Mouse (Mus musculus): ENCODE results near the gene Grip1.
A peak's percentile ranks its signal among the peaks of the same experiment; 100 is the strongest.

Grip1 gene

GRCm38 (mm10) chr10:119573134-119573533 is 119.5 kb downstream of the Grip1 start:
- DNase-seq (ENCODE audit: low spot score in 2 of 2), result no peak

GRCm38 (mm10) chr10:119575780-119576179 is 122.2 kb downstream of the Grip1 start:
- DNase-seq (ENCODE audit: low spot score in 2 of 2), result no peak

GRCm38 (mm10) chr10:119580024-119580423 is 126.4 kb downstream of the Grip1 start:
- DNase-seq (ENCODE audit: low spot score in 2 of 2), result no peak

DNA sequence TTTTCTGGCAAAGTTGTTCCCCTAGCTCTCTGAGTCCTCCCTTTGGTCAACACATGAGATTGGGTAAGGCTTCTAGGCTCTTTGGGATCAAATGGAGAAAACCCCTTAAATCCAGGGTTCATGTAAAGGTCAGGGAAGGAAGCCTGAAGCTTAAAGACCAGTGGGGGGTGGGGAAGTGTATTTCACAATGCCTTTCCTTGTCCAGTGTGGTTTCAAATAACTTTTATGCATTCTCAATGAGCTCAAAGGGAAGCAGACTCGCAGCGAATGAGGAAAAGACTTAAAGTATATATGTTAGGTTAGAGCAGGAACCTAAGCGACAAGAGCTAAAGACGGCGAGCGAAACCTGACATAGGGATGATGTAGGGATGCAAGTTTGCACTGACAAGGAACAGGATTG is 131.0 kb downstream of the Grip1 start:
- no peak for DNase-seq (ENCODE audit: low spot score in 2 of 2)

- DNase-seq (ENCODE audit: low spot score in 2 of 2), result no peak
These were observed 133.3 kb downstream of the Grip1 start for GRCm38 (mm10) chr10:119586976-119587375.

GRCm38 (mm10) chr10:119596822-119597221 is 143.2 kb downstream of the Grip1 start:
- no peak for DNase-seq (ENCODE audit: low spot score in 2 of 2)

DNA sequence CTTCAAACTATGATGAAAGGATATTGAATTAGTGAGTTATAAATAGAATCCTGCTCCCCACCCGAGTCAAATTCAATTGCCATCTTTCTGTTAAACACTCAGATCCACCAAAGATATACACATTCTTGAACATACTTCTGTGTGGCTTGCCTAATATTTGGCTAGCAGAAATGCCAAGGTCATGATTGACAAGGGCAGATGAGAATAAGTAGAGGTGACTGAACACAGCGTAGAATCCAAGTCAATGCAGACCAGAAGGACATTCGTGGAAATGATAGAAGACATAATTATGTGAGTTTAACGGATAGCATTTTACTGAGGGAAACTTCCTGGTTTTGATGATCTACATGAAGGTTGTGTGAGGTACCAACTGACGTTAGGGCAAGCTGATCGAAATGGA is 153.9 kb downstream of the Grip1 start:
- DNase-seq (ENCODE audit: low spot score in 2 of 2), result no peak

- no peak for DNase-seq (ENCODE audit: low spot score in 2 of 2)
These were observed 155.4 kb downstream of the Grip1 start for GRCm38 (mm10) chr10:119608998-119609397.

DNA sequence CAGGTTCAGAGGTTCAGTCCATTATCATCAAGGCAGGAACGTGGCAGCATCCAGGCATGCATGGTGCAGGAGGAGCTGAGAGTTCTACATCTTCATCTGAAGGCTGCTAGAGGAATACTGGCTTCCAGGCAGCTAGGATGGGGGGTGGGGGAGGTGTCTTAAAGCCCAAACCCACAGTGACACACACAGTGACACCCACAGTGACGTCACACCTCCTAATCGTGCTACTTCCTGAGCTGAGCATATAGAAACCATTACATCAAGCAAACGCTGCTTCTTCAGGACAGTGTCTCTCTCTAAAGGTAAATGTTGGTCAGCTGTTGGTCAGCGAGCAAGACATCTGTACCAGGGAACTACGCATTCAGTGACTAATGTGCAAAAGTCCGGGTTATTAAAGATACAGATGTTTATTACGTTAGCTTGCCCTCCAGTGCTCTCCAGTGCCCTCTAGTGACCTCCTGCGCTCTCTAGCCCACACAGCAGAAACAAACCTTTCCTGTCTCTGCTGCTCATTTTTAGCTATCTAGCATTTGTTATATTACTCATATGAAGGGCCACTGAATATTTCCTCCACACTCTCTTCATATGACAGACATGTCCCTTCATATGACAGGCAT is 156.8 kb downstream of the Grip1 start:
- DNase-seq (ENCODE audit: low spot score in 2 of 2), result no peak

GRCm38 (mm10) chr10:119612034-119612433 is 158.4 kb downstream of the Grip1 start:
- DNase-seq (ENCODE audit: low spot score in 2 of 2), result no peak

- no peak for DNase-seq (ENCODE audit: low spot score in 2 of 2)
These were observed 161.1 kb downstream of the Grip1 start for GRCm38 (mm10) chr10:119614726-119615125.

- DNase-seq (ENCODE audit: low spot score in 2 of 2), result peak; percentile 36 to 51
These were observed 161.7 kb downstream of the Grip1 start for GRCm38 (mm10) chr10:119615240-119615885.

DNA sequence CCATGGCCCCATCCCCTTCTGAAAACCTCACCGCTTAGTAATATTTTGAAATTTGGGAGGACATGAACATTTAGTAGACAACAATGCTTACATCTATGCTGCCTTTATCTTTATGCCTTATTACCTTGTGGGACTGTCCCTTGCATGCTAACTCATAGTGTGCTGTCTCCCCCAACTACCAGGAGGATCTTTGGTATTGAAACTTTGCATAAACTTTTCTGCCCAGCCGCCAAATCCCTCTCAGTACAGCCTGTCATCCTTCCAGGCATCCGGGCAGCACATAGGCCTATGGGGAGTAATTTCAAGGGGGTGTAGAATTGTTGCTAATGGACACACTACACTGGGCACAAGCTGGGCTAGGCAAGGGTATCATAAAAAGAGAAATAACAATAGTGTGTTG is 162.4 kb downstream of the Grip1 start:
- no peak for DNase-seq (ENCODE audit: low spot score in 2 of 2)

- no peak for DNase-seq (ENCODE audit: low spot score in 2 of 2)
These were observed 175.0 kb downstream of the Grip1 start for GRCm38 (mm10) chr10:119628656-119629055.

GRCm38 (mm10) chr10:119630401-119630800 is 176.8 kb downstream of the Grip1 start:
- DNase-seq (ENCODE audit: low spot score in 2 of 2), result no peak

GRCm38 (mm10) chr10:119631966-119632365 is 178.3 kb downstream of the Grip1 start:
- DNase-seq (ENCODE audit: low spot score in 2 of 2), result no peak

DNA sequence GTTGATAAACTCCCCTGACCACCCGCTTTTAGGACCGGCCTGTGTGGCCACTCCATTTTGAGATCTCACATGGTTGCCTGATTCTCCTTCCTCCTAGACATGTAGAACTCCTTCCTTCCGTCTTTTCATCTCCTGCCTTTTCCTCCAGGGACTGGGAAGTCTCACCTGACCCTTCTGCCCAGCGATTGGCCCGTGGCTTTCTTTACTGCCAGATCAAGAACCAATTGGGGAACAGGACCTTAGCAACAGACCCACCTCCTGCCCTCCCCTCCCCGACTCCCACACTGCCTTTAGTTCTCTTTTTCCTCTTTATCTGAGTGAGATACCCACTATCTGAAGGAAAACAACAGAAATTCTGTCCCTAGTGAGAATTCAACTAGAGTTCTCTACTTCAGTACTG is 180.9 kb downstream of the Grip1 start:
- no peak for DNase-seq (ENCODE audit: low spot score in 2 of 2)

DNA sequence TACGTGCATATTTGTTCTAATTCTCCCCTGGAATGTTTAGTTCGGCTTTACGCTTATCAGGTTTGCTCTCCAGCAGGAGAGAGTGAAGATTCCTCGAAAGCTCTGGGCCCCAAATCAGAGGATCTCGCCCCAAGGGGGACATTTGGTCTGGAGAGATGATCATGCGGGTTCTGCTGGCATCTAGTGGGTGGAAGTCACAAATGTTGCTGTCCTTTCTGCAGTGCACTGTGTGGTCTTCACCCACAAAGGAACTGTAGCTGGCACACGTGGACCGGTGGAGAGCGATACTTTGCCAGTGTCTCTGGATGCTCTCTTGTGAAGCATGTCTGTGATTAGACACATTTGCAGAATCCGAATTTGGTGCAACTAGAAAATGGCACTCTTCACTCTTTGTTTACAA is 186.9 kb downstream of the Grip1 start:
- peak in 1 of 2 experiments; percentile 17 for DNase-seq (ENCODE audit: low spot score in 2 of 2)

- no peak for DNase-seq (ENCODE audit: low spot score in 2 of 2)
These were observed 187.4 kb downstream of the Grip1 start for GRCm38 (mm10) chr10:119641011-119641410.

- no peak for DNase-seq (ENCODE audit: low spot score in 2 of 2)
These were observed 190.7 kb downstream of the Grip1 start for GRCm38 (mm10) chr10:119644289-119644688.

GRCm38 (mm10) chr10:119646500-119647439 is 193.1 kb downstream of the Grip1 start:
- DNase-seq (ENCODE audit: low spot score in 2 of 2), result peak in 1 of 2 experiments; percentile 64

GRCm38 (mm10) chr10:119660677-119661353 is 207.2 kb downstream of the Grip1 start:
- DNase-seq (ENCODE audit: low spot score in 2 of 2), result no peak

Data from frontal cortex, postnatal 10 days (tissue).